Mouse (Mus musculus) brain, embryonic 14.5 days (tissue): ENCODE results near the gene She.

Experiments
- CTCF ChIP-seq: fragments of 200-500 bp; IDR thresholded peaks from 2 replicates; pipeline ENCODE4 v1.5.1; 2012; ENCODE audit warnings: inconsistent platforms, mild to moderate bottlenecking, moderate library complexity, borderline replicate concordance; ENCODE audit not compliant: insufficient read depth, insufficient read length; ENCODE audit errors: extremely low read depth
- POLR2A ChIP-seq: fragments of 200-500 bp; IDR thresholded peaks from 2 replicates; pipeline ENCODE4 v1.6.1; 2012; ENCODE audit warnings: mild to moderate bottlenecking, inconsistent platforms, borderline replicate concordance; ENCODE audit not compliant: poor library complexity, insufficient read depth, insufficient read length, severe bottlenecking; ENCODE audit errors: extremely low read depth

DNA sequence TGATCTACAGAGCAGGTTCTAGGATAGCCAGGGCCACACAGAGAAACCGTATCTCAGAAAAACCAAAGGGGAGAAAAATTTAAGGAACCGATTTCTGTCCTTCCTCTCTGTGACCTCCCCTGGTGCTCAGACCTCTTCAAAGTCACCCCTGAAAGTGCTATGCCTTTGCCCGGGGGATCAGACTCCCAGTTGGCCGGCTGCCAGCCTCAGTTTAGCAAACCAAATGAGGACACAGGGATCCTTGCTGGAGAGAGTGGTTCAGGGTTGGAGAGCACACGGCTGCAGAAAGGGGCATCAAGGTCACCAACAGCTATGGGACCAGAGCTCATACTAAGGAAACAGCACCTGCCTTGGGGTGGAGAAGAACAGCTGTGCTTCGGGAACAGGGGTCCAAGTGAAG lies 33.9 kb downstream of the She start:
- TF ChIP-seq CTCF (no peak), POLR2A (no peak)
